Mouse (Mus musculus) ES-E14 (cell line): ENCODE measurements around the gene Ddx56. TPM values are rescaled to one million over a fixed set of nuclear protein-coding genes. Genes with fewer than 3 reads are reported as not detected.
A peak's percentile ranks its signal among the peaks of the same experiment; 100 is the strongest.

ENCODE experiments used
- DNase-seq: peaks from one replicate; pipeline ENCODE4 v3.0.0-alpha.2; 2013; ENCODE audit warnings: low read depth, low spot score
- H3K27ac ChIP-seq: 2 replicates; pipeline ENCODE4 v1.5.1; 2012; ENCODE audit warnings: low read depth, mild to moderate bottlenecking, low read length, moderate library complexity, mixed read lengths; ENCODE audit not compliant: poor library complexity, insufficient read depth, severe bottlenecking
- H3K36me3 ChIP-seq: 2 replicates; pipeline ENCODE4 v1.6.1; 2012; ENCODE audit warnings: mild to moderate bottlenecking, low read length, moderate library complexity, mixed read lengths; ENCODE audit not compliant: control insufficient read depth, poor library complexity, insufficient read depth, severe bottlenecking
- H3K4me1 ChIP-seq, 2 experiments: fragments of 150-350 bp in 1 of 2; sonication (generic) in 1 of 2; 2 replicates each; pipeline ENCODE4 v1.6.1; 2012; ENCODE audit warnings: low read length in 2 of 2, mild to moderate bottlenecking in 1 of 2, mixed read lengths in 1 of 2; ENCODE audit not compliant: control insufficient read depth in 2 of 2, insufficient read depth in 2 of 2, poor library complexity in 1 of 2
- H3K4me3 ChIP-seq, 2 experiments: fragments of 150-350 bp in 1 of 2; sonication (generic) in 1 of 2; 2 replicates each; pipeline ENCODE4 v1.5.1; 2012; ENCODE audit warnings: low read length in 2 of 2, low read depth in 1 of 2, mild to moderate bottlenecking in 1 of 2, mixed read lengths in 1 of 2; ENCODE audit not compliant: insufficient read depth in 1 of 2, poor library complexity in 1 of 2, severe bottlenecking in 1 of 2
- H3K9ac ChIP-seq: 2 replicates; pipeline ENCODE4 v1.6.1; 2012; ENCODE audit warnings: low read depth, mild to moderate bottlenecking, low read length, mixed read lengths; ENCODE audit not compliant: poor library complexity, insufficient read depth, severe bottlenecking
- H3K9me3 ChIP-seq: fragments of 150-350 bp; sonication (generic); 2 replicates; pipeline ENCODE4 v1.6.1; 2012; ENCODE audit warnings: low read depth, mild to moderate bottlenecking, low read length; ENCODE audit not compliant: control insufficient read depth, insufficient read depth
- CHD2 ChIP-seq: IDR thresholded peaks from 2 replicates; pipeline ENCODE4 v1.6.1; 2014; ENCODE audit warnings: mild to moderate bottlenecking, low read depth, low read length, inconsistent platforms
- HCFC1 ChIP-seq: IDR thresholded peaks from 2 replicates; pipeline ENCODE4 v1.6.1; 2012; ENCODE audit warnings: low read length, inconsistent platforms, borderline replicate concordance; ENCODE audit not compliant: insufficient read depth
- MAFK ChIP-seq: IDR thresholded peaks from 2 replicates; pipeline ENCODE4 v1.6.1; 2014; ENCODE audit warnings: mild to moderate bottlenecking, low read depth, low read length, inconsistent platforms; ENCODE audit not compliant: insufficient read depth
- ZC3H11A ChIP-seq: IDR thresholded peaks from 2 replicates; pipeline ENCODE4 v1.6.1; 2012; ENCODE audit warnings: low read depth, mild to moderate bottlenecking, inconsistent platforms, low read length, borderline replicate concordance
- ZNF384 ChIP-seq: IDR thresholded peaks from 2 replicates; pipeline ENCODE4 v1.6.1; 2012; ENCODE audit warnings: low read depth, low read length, inconsistent platforms
- in situ Hi-C, 2 experiments: fragments of 600-800 bp; cut with MboI; formaldehyde crosslinking; loops; one replicate each; pipeline ENCODE4 v1.15.1; 2025; ENCODE audit warnings: low sequenced_read_pairs in 2 of 2, inconsistent platforms in 1 of 2; ENCODE audit not compliant: unreplicated experiment in 2 of 2
- total RNA-seq: library from RNA; depleted of rRNA; stranded (reverse); fragments of 300-350 nt; gene quantifications from 2 replicates; pipeline ENCODE4 v1.2.3, GENCODE M21; 2012

Ddx56 gene
- total RNA-seq, 1 experiment, result 170 TPM

GRCm38 (mm10) chr11:6274387-6275093, 7.0 kb upstream of the Ddx56 start, which contains the start of gene Tmed4:
Tmed4 (minus strand) TSS chr11:6274870.
- H3K36me3 ChIP-seq, result peaks cover 9% of the 10 kb centered on the region
- no peak within 1 kb of the TSS for H3K27ac ChIP-seq
- in situ Hi-C loops, result no loop called here
- peak within 1 kb of the TSS; percentile 81 to 88 for H3K4me3 ChIP-seq
- no peak for TF ChIP-seq ZNF384
- no peak for TF ChIP-seq CHD2
- TF ChIP-seq ZC3H11A, result no peak
- TF ChIP-seq HCFC1, result no peak
- no peak for TF ChIP-seq MAFK
- peak; percentile 98 for DNase-seq
- H3K4me1 ChIP-seq, result no peaks in the 10 kb centered on the region
- no peaks in the 10 kb centered on the region for H3K9me3 ChIP-seq
- H3K9ac ChIP-seq, result peak within 1 kb of the TSS; percentile 81

GRCm38 (mm10) chr11:6273607-6274006, 6.0 kb upstream of the Ddx56 start:
- peak overlapping the region; percentile 81 to 88; a peak in 3 of 4 replicates for H3K4me3 ChIP-seq
- H3K36me3 ChIP-seq, result peaks cover 9% of the 10 kb centered on the region
- no peak for DNase-seq
- TF ChIP-seq HCFC1, result no peak
- TF ChIP-seq ZNF384, result no peak
- no peak for TF ChIP-seq CHD2
- TF ChIP-seq ZC3H11A, result no peak
- TF ChIP-seq MAFK, result no peak
- in situ Hi-C loops, result no loop called here
- no peaks in the 10 kb centered on the region for H3K9me3 ChIP-seq
- no peak overlapping the region for H3K27ac ChIP-seq
- H3K4me1 ChIP-seq, result no peaks in the 10 kb centered on the region
- H3K9ac ChIP-seq, result peak overlapping the region; percentile 81; the same call in 1 of the 2 replicates

- H3K36me3 ChIP-seq, result peaks cover 46% of the 10 kb centered on the region
Measured at GRCm38 (mm10) chr11:6266621-6267020, 951 bp downstream of the Ddx56 start.

GRCm38 (mm10) chr11:6261434-6262082, 6.0 kb downstream of the Ddx56 start:
- peak; percentile 80 for DNase-seq
- no peak overlapping the region for H3K9ac ChIP-seq
- no peaks in the 10 kb centered on the region for H3K9me3 ChIP-seq
- no peak overlapping the region for H3K4me3 ChIP-seq
- H3K27ac ChIP-seq, result no peak overlapping the region
- TF ChIP-seq ZNF384 (no peak), ZC3H11A (peak; percentile 73; the same call in 1 of the 2 replicates)
- peaks cover 0 to 15% of the 10 kb centered on the region in 2 experiments; a peak in 2 of 4 replicates for H3K4me1 ChIP-seq
- peaks cover 75% of the 10 kb centered on the region for H3K36me3 ChIP-seq
- in situ Hi-C loops, result loop anchor here in 1 of 2 experiments (10.0 kb wide), 1 partner anchor 267 kb away; no protein-coding TSS in a partner anchor

More at GRCm38 (mm10) chr11:6266621-6267020, 951 bp downstream of the Ddx56 start:
- Histone ChIP-seq H3K4me1 (peaks cover 0 to 2% of the 10 kb centered on the region in 2 experiments; a peak in 1 of 4 replicates), H3K9ac (peak overlapping the region; percentile 96), H3K27ac (no peak overlapping the region), H3K9me3 (no peaks in the 10 kb centered on the region), H3K4me3 (peak overlapping the region; percentile 76 to 92)
- DNase-seq, result no peak
- no peak for TF ChIP-seq HCFC1
- TF ChIP-seq ZC3H11A, result no peak
- no peak for TF ChIP-seq CHD2
- no peak for TF ChIP-seq ZNF384
- TF ChIP-seq MAFK, result no peak
- in situ Hi-C loops, result loop anchor here in 1 of 2 experiments (10.0 kb wide), 1 partner anchor 272 kb away; no protein-coding TSS in a partner anchor

GRCm38 (mm10) chr11:6259413-6259812, 8.2 kb downstream of the Ddx56 start:
- TF ChIP-seq ZC3H11A (no peak), ZNF384 (no peak), CHD2 (no peak), HCFC1 (no peak), MAFK (no peak)
- H3K4me3 ChIP-seq, result no peak overlapping the region
- in situ Hi-C loops, result no loop called here

More at GRCm38 (mm10) chr11:6259413-6259812, 8.2 kb downstream of the Ddx56 start:
- no peak for DNase-seq
- peaks cover 56% of the 10 kb centered on the region for H3K36me3 ChIP-seq
- H3K4me1 ChIP-seq, result peaks cover 4 to 15% of the 10 kb centered on the region in 2 experiments; a peak in 3 of 4 replicates
- H3K9ac ChIP-seq, result no peak overlapping the region
- H3K27ac ChIP-seq, result no peak overlapping the region
- no peaks in the 10 kb centered on the region for H3K9me3 ChIP-seq
